Mouse (Mus musculus) heart, postnatal 0 days (tissue): ENCODE data around the gene Siglece.

Experiments
- CTCF ChIP-seq: IDR thresholded peaks from 2 replicates; pipeline ENCODE4 v1.5.1; 2016; ENCODE audit warnings: antibody characterized with exemption, control low read depth, low read depth
- EP300 ChIP-seq: IDR thresholded peaks from 2 replicates; pipeline ENCODE4 v1.6.1; 2016; ENCODE audit warnings: antibody characterized with exemption, low read depth

- TF ChIP-seq CTCF (no peak), EP300 (no peak)
Observed at GRCm38 (mm10) chr7:43662804-43663203, 2.8 kb upstream of the Siglece start.
